In the genomic region with DNA sequence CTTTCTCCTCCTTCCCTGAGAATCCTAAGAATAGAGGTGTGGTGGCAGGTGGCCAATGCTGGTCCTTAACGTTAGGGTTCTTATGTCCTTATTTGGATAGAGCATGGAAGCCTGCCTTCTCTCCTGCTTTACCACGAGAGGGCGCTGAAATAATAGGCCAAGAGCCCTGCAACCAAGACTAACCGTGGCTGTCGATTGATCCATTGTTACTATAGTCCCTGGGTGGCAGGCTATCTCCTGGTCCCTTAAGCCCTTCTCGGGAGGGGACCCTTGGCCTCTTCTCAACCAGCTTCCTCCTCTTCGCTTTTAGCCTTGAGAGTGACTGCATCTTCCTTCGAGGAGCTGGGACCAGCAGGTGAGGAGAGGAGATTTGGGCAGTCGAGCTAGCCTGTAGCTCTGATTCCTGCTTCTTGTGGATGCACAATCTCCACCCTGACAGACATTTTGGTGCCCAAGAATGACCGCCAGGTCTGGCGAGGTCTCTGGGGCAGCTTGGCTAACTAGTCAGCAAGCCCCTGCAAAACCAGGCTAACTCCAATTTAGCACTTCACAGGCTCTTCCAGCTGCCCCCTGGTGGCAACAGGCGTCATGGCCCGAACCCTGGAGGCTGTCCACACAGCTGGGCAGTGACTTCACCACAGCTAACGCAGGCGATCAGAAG, we compare ENCODE assay signal across 7 mouse cellular contexts. TPM values are rescaled to one million over a fixed set of nuclear protein-coding genes. Genes with fewer than 3 reads are reported as not detected.
DNase-seq lines count a peak whose midpoint lies in the region; ATAC-seq lines count a peak whose summit lies in the region.

No protein-coding gene starts in this region.

- no peaks in the 10 kb centered on the region for H3K27me3 ChIP-seq in intestine, embryonic 16.5 days (replicated peaks; ENCODE audit: control insufficient read depth, insufficient read depth, low read length)
- 0 out of 2 replicates have a peak, but pooled peaks cover 13% of the 10 kb centered on the region for H3K27me3 ChIP-seq in midbrain, embryonic 10.5 days (ENCODE audit: low read depth, poor library complexity, severe bottlenecking)

- 5% methylated on average over 15 of the region's 15 CpGs for WGBS in intestine, embryonic 16.5 days
- 5% methylated on average over 15 of the region's 15 CpGs for WGBS in midbrain, embryonic 10.5 days

- H3K9me3 ChIP-seq in intestine, embryonic 16.5 days (ENCODE audit: control insufficient read depth, low read length), result no peaks in the 10 kb centered on the region
- H3K9me3 ChIP-seq in midbrain, embryonic 10.5 days (replicated peaks), result no peaks in the 10 kb centered on the region

- H3K4me2 ChIP-seq in intestine, embryonic 16.5 days (ENCODE audit: low read depth, low read length), result peak overlapping the region; percentile 62

- peak; percentile 86 for DNase-seq in adrenal gland, postnatal 10 days
- DNase-seq in embryo, embryonic 9.5 days (ENCODE audit: extremely low spot score), result peak; percentile 83
- DNase-seq in gastrocnemius, postnatal 4 days (ENCODE audit: low spot score in 2 of 2), result peak; percentile 49 to 81
- DNase-seq in left cerebral cortex, postnatal 25 days (ENCODE audit: low spot score in 2 of 2), result peak; percentile 80 to 93
- DNase-seq in midbrain, embryonic 10.5 days (ENCODE audit: low spot score), result peak; percentile 87
- peak; percentile 66 to 69 for DNase-seq in right cerebral cortex, postnatal 36 days (ENCODE audit: low spot score in 2 of 2)

- peak; percentile 89 for ATAC-seq in intestine, embryonic 16.5 days

- intact Hi-C loops in left cerebral cortex, postnatal 25 days (cut with DNase I), result loop anchor here (1.0 to 2.0 kb wide), 3 partner anchors 92 to 211 kb away; no protein-coding TSS in a partner anchor

- peak overlapping the region; percentile 29 for H3K4me3 ChIP-seq in intestine, embryonic 16.5 days (ENCODE audit: low read length)
- peak overlapping the region; percentile 48 for H3K4me3 ChIP-seq in midbrain, embryonic 10.5 days

- H3K9ac ChIP-seq in intestine, embryonic 16.5 days (ENCODE audit: low read depth, low read length), result peak overlapping the region; percentile 37

- peaks cover 3% of the 10 kb centered on the region; the same call in 1 of the 2 replicates for H3K4me1 ChIP-seq in intestine, embryonic 16.5 days (ENCODE audit: control insufficient read depth, insufficient read depth, low read length)
- peaks cover 11% of the 10 kb centered on the region for H3K4me1 ChIP-seq in midbrain, embryonic 10.5 days

- no peaks in the 10 kb centered on the region for H3K36me3 ChIP-seq in intestine, embryonic 16.5 days (ENCODE audit: control insufficient read depth, insufficient read depth, low read length)
- no peaks in the 10 kb centered on the region for H3K36me3 ChIP-seq in midbrain, embryonic 10.5 days

- H3K27ac ChIP-seq in intestine, embryonic 16.5 days (ENCODE audit: low read length), result no peak overlapping the region
- H3K27ac ChIP-seq in midbrain, embryonic 10.5 days (replicated peaks), result peak overlapping the region; percentile 84

RNA-seq across cellular contexts. Expression of gene Cpne2, which starts 40.6 kb away (rescaled TPM):
- total RNA-seq in adrenal gland, postnatal 10 days (2021), result 10 to 100 TPM; 12.6 to 16.6 TPM
- 10 to 100 TPM; 20.1 to 27.0 TPM for total RNA-seq in gastrocnemius, postnatal 4 days (2021)
- 5.7 and 6.4 TPM in 2 replicates for polyA plus RNA-seq in intestine, embryonic 16.5 days (2015; fragmentation: Nextera tagmentation; extraction: Ambion mirVana)
- total RNA-seq in left cerebral cortex, postnatal 25 days (2021), result 10 to 100 TPM; 23.3 to 24.6 TPM
- polyA plus RNA-seq in midbrain, embryonic 10.5 days (2016; fragmentation: Nextera tagmentation; extraction: Ambion mirVana), result 13.6 and 17.6 TPM in 2 replicates

RNA-seq across cellular contexts. Expression of gene Nlrc5, which starts 58.0 kb away (rescaled TPM):
- total RNA-seq in adrenal gland, postnatal 10 days (2021), result 1 to 10 TPM; 2.8 TPM
- total RNA-seq in gastrocnemius, postnatal 4 days (2021), result 1 to 10 TPM in 1 of 2 experiments, under 1 TPM in 1; 0.65 to 1.8 TPM
- 0.27 and 0.43 TPM in 2 replicates for polyA plus RNA-seq in intestine, embryonic 16.5 days (2015; fragmentation: Nextera tagmentation; extraction: Ambion mirVana)
- under 1 TPM; 0.21 to 0.71 TPM for total RNA-seq in left cerebral cortex, postnatal 25 days (2021)
- 0.02 and 0.16 TPM in 2 replicates for polyA plus RNA-seq in midbrain, embryonic 10.5 days (2016; fragmentation: Nextera tagmentation; extraction: Ambion mirVana)
